Mouse (Mus musculus): ENCODE measurements around the gene Gm3248. TPM values are rescaled to one million over a fixed set of nuclear protein-coding genes. Genes with fewer than 3 reads are reported as not detected.
A peak's percentile ranks its signal among the peaks of the same experiment; 100 is the strongest.
"Not testable (repeated sequence)": the region's sequence is repeated elsewhere in the genome, so short reads cannot be mapped to it uniquely, and the experiment has no call there.

Gene Gm3248
- under 1 TPM in 1 of 2 experiments, not detected in 1; 0.18 TPM for total RNA-seq (2021)
- 0.20 and 0.25 TPM in 2 replicates for polyA plus RNA-seq (2012; rRNA removed)
- long read RNA-seq = 0 reads

DNA sequence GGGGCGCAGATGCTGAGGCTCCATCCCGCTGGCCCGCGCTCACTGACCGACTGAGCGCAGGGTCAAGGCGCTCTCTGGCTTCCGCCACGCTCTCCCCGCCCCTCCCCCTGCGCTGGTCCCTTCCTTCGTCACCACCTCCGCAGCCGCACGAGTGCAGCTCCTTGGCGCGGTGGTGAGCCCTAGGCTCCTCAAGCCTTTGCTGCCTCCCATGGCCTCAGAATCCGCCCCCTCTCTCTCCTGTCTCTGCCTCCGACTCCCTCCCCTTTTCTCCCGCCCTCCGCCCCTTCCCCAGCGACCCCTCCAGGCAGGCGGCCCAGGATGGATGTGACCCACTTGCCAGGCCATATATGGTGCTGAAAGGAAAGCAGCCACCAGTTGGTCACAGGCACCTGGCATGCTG lies at the start of gene Gm3248:
Gm3248 (minus strand) TSS at position 111 of the 400 bp plus-strand sequence.
- WGBS = 2% methylated on average over 14 of the region's 23 CpGs
- H3K36me3 ChIP-seq (ENCODE audit: control insufficient read depth, insufficient read depth, low read length); H3K27me3 ChIP-seq (ENCODE audit: control insufficient read depth, insufficient read depth, low read length); H3K4me1 ChIP-seq (ENCODE audit: control insufficient read depth, insufficient read depth, low read length); H3K27ac ChIP-seq; intact Hi-C loops (cut with DNase I); H3K79me2 ChIP-seq (replicated peaks; ENCODE audit: control insufficient read depth, insufficient read depth, low read length): not testable (repeated sequence)
- H3K4me3 ChIP-seq = peak within 1 kb of the TSS; percentile 35
- DNase-seq = peak; percentile 33 to 36
- 0 out of 2 replicates have a peak within 1 kb of the TSS, but pooled peaks have one; percentile 46 for H3K9ac ChIP-seq (ENCODE audit: low read depth, low read length)

DNA sequence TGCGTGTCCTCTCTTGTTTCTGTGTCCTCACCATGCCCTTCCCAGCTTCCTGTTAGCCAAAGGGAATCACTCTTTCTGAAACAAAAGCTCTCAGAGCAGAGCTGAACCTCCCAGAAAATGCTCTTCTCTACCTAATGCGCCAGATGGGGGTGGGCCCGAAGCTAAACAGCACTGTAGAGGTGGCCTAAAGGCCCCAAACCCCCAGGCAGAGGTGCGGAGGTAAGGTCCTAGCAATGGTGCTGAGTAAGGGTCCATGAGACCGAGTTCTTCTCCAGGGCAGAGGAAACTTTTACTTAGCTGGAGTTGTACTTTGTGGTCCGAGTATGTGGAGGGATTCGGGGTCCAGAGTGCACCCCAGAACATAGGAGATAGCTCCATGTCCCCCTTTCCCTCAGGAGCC lies 25.6 kb upstream of the Gm3248 start:
- H3K4me3 ChIP-seq; H3K4me1 ChIP-seq (ENCODE audit: control insufficient read depth, insufficient read depth, low read length); H3K9ac ChIP-seq (ENCODE audit: low read depth, low read length); intact Hi-C loops (cut with DNase I); H3K27ac ChIP-seq; H3K79me2 ChIP-seq (replicated peaks; ENCODE audit: control insufficient read depth, insufficient read depth, low read length); H3K27me3 ChIP-seq (ENCODE audit: control insufficient read depth, insufficient read depth, low read length); H3K36me3 ChIP-seq (ENCODE audit: control insufficient read depth, insufficient read depth, low read length): not testable (repeated sequence)
- DNase-seq = peak in 1 of 2 experiments; percentile 20
- 75% methylated on average over 7 of the region's 7 CpGs for WGBS

- H3K4me3 ChIP-seq; H3K27me3 ChIP-seq (ENCODE audit: control insufficient read depth, insufficient read depth, low read length); DNase-seq; H3K4me1 ChIP-seq (ENCODE audit: control insufficient read depth, insufficient read depth, low read length); H3K79me2 ChIP-seq (replicated peaks; ENCODE audit: control insufficient read depth, insufficient read depth, low read length); intact Hi-C loops (cut with DNase I); H3K27ac ChIP-seq; H3K9ac ChIP-seq (ENCODE audit: low read depth, low read length); H3K36me3 ChIP-seq (ENCODE audit: control insufficient read depth, insufficient read depth, low read length): not testable (repeated sequence)
- WGBS = 51% methylated on average over 2 of the region's 2 CpGs
Observed at GRCm38 (mm10) chr14:5979037-5979436, 17.5 kb upstream of the Gm3248 start, which contains the start of gene Gm3453. Gene Gm3453 (minus strand): TSS chr14:5979137.

DNA sequence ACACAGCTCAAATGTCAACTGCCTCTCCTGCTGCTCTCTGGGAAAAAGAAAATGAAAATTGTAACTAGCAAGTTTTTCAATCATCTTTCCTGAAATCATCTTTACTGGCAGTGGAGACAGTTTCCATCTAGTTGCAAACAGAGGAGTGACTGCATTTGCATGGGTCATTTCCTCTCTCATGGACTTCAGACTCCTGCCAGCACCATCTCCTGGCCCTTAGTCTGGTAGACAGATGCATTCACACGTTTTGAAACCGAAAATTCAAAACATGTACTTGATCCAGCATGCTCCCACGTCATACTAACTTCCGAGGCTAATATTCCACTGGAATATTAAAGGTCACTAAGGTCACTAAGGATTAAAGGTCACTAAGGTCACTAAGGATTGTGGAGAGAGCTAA lies 896 bp upstream of the Gm3248 start:
- WGBS = 44% methylated on average over 4 of the region's 4 CpGs
- H3K79me2 ChIP-seq (replicated peaks; ENCODE audit: control insufficient read depth, insufficient read depth, low read length); H3K9ac ChIP-seq (ENCODE audit: low read depth, low read length); intact Hi-C loops (cut with DNase I); H3K36me3 ChIP-seq (ENCODE audit: control insufficient read depth, insufficient read depth, low read length); H3K4me1 ChIP-seq (ENCODE audit: control insufficient read depth, insufficient read depth, low read length); H3K27me3 ChIP-seq (ENCODE audit: control insufficient read depth, insufficient read depth, low read length); H3K4me3 ChIP-seq; DNase-seq; H3K27ac ChIP-seq: not testable (repeated sequence)

- Histone ChIP-seq H3K4me3 (peak overlapping the region; percentile 35), H3K9ac (ENCODE audit: low read depth, low read length) (0 out of 2 replicates have a peak overlapping the region, but pooled peaks have one; percentile 46)
- H3K27ac ChIP-seq; H3K79me2 ChIP-seq (replicated peaks; ENCODE audit: control insufficient read depth, insufficient read depth, low read length); H3K4me1 ChIP-seq (ENCODE audit: control insufficient read depth, insufficient read depth, low read length); H3K36me3 ChIP-seq (ENCODE audit: control insufficient read depth, insufficient read depth, low read length); H3K27me3 ChIP-seq (ENCODE audit: control insufficient read depth, insufficient read depth, low read length); intact Hi-C loops (cut with DNase I): not testable (repeated sequence)
- DNase-seq = peak; percentile 20 to 44
- WGBS = 2% methylated on average over 23 of the region's 24 CpGs
Observed at GRCm38 (mm10) chr14:5961102-5961501, 443 bp downstream of the Gm3248 start.

DNA sequence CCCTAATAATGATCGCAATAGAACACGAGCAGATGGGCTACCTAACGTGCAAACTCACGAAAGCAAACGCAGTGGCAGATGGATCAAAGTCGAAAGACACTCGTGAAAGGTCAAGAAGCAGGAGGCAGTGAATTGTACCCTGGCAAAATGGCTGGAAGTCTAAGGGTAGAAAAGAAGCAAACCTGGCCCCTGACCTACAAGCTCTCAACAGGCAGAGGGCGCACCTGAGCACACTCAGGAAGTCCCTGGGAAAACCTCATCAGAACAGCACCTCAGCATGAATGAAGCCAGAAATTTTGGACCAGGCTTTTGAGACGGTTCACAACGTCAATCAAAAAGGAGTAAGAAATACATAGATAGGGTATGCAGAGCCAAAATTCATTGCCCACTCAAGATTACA lies 1.1 kb downstream of the Gm3248 start:
- H3K27me3 ChIP-seq (ENCODE audit: control insufficient read depth, insufficient read depth, low read length); H3K36me3 ChIP-seq (ENCODE audit: control insufficient read depth, insufficient read depth, low read length); H3K79me2 ChIP-seq (replicated peaks; ENCODE audit: control insufficient read depth, insufficient read depth, low read length); H3K27ac ChIP-seq; H3K9ac ChIP-seq (ENCODE audit: low read depth, low read length); H3K4me1 ChIP-seq (ENCODE audit: control insufficient read depth, insufficient read depth, low read length); H3K4me3 ChIP-seq; intact Hi-C loops (cut with DNase I): not testable (repeated sequence)
- WGBS = 14% methylated on average over 6 of the region's 10 CpGs
- peak; percentile 57 for TF ChIP-seq CTCF (IDR thresholded peaks at IDR 0.05)
- peak in 1 of 2 experiments; percentile 4 for DNase-seq

DNA sequence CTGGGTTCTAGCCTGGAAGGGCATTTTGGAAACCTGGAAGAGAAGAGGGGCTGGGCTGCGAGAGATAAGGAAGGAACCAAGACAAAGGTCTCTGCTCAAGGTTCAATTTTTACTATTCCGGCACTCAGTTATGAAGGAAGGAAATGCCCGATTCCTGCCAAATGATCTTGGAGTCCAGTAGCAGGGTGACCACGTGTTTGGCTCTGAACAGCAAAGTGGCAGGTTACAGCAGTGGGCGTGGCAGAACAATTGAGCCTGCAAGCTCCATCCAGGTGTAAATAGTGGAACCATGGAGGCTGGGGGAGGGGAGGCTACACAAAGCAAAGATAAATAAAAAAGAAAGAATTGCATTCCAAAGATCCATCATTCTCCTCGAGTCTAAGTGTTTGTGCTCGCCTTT lies 38.3 kb downstream of the Gm3248 start:
- intact Hi-C loops (cut with DNase I); H3K27me3 ChIP-seq (ENCODE audit: control insufficient read depth, insufficient read depth, low read length); DNase-seq; H3K79me2 ChIP-seq (replicated peaks; ENCODE audit: control insufficient read depth, insufficient read depth, low read length); H3K27ac ChIP-seq; H3K36me3 ChIP-seq (ENCODE audit: control insufficient read depth, insufficient read depth, low read length); H3K4me1 ChIP-seq (ENCODE audit: control insufficient read depth, insufficient read depth, low read length); H3K4me3 ChIP-seq; H3K9ac ChIP-seq (ENCODE audit: low read depth, low read length): not testable (repeated sequence)
- 49% methylated on average over 7 of the region's 7 CpGs for WGBS

DNA sequence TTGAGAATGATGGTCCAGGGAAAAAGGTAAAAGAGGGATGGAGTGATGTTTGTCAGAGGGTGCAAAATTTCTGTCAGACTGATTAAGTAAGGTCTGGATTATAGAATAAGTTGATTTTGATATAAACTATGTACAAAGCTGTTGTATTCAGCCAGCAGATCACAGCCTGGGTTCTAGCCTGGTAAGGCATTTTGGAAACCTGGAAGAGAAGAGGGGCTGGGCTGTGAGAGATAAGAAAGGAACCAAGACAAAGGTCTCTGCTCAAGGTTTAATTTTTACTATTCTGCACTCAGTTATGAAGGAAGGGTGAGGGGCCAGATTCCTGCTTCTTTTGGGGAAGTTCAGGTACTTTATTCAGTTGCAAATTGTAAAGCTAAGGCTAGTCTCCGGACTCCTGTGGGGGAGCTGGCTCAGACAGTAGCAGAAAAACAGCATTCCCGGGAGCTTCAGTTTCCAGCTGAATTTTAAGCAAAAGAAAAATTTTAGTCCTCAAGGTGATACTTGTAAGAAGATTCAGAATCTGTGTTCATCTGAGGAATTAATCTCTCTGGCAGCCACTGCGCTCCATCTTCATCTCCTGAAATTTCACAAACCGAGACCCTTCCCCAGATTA lies 43.1 kb downstream of the Gm3248 start:
- intact Hi-C loops (cut with DNase I); H3K79me2 ChIP-seq (replicated peaks; ENCODE audit: control insufficient read depth, insufficient read depth, low read length); H3K27me3 ChIP-seq (ENCODE audit: control insufficient read depth, insufficient read depth, low read length); H3K4me3 ChIP-seq; H3K9ac ChIP-seq (ENCODE audit: low read depth, low read length); H3K27ac ChIP-seq; H3K36me3 ChIP-seq (ENCODE audit: control insufficient read depth, insufficient read depth, low read length); H3K4me1 ChIP-seq (ENCODE audit: control insufficient read depth, insufficient read depth, low read length); DNase-seq: not testable (repeated sequence)
- WGBS = 79% methylated on average over 4 of the region's 4 CpGs

GRCm38 (mm10) chr14:5913701-5914100 lies 47.8 kb downstream of the Gm3248 start:
- H3K36me3 ChIP-seq (ENCODE audit: control insufficient read depth, insufficient read depth, low read length); H3K79me2 ChIP-seq (replicated peaks; ENCODE audit: control insufficient read depth, insufficient read depth, low read length); H3K4me1 ChIP-seq (ENCODE audit: control insufficient read depth, insufficient read depth, low read length); H3K27me3 ChIP-seq (ENCODE audit: control insufficient read depth, insufficient read depth, low read length); DNase-seq; H3K4me3 ChIP-seq; H3K27ac ChIP-seq; H3K9ac ChIP-seq (ENCODE audit: low read depth, low read length); intact Hi-C loops (cut with DNase I): not testable (repeated sequence)
- WGBS = 75% methylated on average over 2 of the region's 2 CpGs

Measured in heart, adult 2 months (tissue).